Mouse (Mus musculus) spleen, adult 18-20 months (tissue): ENCODE data around the gene Vrk3.

Experiments used
- DNase-seq, 2 experiments: peaks; one replicate each; pipeline ENCODE4 v3.0.0; 2022; ENCODE audit warnings: mixed read lengths in 2 of 2

Vrk3 gene

DNA sequence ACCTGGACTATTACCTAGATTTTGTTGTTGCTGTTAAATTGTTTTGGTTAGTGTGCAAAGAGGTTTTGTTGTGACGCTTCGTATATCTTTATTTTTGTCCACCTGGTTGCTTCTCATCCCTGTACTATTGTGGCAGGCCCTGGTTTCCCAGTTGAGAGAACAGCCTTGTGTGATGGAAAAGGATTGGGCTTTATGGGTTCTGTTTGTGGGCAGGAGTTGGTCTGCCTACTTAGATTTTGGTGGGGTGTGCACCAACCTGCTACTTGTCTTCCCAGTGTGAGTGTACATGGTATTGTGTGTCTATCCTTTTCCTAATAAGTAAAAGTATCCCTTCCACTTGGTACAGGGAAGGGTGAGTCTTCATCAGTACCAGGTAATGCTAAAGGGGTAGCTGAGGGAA lies 71.2 kb downstream of the Vrk3 start:
- DNase-seq, result no peak

DNA sequence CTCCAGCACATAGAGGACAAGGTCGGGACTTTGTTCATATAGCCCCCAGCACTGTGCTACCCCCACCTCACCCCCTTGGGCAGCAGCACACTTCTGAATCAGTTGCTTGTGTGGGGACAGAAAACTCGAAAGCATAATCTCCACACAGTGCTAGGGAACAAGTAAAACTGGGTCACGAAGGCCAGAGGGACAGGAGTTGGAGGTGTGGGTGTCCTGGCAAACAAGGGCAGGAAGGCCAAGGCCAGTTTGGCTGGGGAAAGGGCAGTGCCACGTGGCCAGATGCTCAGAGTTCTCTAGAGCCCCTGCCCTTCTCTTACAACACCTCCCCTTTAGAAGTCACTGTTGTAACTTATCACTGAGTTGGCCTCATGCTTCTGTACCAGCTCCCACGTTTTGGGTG lies 71.7 kb downstream of the Vrk3 start:
- DNase-seq, result no peak

DNA sequence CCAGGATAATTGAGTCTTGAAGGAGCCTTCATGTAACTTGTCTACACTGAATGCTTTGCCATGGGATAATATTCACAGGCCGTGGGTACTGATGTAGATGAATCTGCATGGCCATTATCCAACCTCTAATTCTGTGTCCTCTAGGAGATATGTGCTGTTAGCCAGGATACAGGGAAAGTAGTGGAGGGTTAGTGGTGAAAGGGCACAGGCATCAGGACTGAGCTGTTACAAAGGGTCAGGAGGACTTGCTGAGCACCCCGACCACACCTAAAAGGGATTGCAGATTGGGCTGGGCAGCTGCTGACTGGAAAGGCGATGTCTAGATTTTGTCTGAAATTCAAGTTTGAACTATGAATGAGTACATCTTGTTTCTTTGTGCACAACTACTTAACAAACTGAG lies 72.3 kb downstream of the Vrk3 start:
- DNase-seq, result no peak

DNA sequence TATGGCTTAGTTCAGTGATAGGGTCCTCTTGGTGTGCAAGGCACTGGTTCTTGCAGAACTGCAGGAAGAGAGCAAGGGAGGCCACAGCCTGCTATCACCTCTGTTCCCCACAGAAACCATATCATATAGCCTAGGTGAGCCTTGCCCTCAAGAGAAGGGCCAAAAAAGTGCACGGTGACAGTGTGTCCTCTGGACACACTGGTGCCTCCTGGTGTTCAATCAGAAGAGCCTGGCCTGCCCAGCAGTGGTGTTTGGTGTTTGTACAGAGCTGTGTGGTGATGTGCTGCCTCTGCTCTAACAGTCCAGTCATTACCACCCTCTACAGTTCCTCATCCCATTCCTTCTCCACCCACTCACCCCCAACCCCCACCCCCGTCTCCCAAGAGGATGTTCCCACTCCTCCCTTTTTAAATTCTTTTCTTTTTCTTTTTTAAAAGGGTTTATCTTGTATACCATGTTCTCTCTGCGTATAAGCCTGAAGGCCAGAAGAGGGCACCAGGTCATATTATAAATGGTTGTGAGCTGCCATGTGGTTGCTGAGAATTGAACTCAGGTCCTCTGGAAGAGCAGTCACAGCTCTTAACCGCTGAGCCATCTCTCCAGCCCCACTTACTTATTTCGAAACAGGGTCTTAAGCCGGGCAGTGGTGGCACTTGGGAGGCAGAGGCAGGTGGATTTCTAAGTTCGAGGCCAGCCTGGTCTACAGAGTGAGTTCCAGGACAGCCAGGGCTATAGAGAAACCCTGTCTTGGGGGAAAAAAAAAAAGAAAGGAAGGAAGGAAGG lies 73.6 kb downstream of the Vrk3 start:
- no peak for DNase-seq

- DNase-seq, result peak in 1 of 2 experiments; percentile 3
These were observed 75.2 kb downstream of the Vrk3 start for GRCm38 (mm10) chr7:44823409-44823808.

DNA sequence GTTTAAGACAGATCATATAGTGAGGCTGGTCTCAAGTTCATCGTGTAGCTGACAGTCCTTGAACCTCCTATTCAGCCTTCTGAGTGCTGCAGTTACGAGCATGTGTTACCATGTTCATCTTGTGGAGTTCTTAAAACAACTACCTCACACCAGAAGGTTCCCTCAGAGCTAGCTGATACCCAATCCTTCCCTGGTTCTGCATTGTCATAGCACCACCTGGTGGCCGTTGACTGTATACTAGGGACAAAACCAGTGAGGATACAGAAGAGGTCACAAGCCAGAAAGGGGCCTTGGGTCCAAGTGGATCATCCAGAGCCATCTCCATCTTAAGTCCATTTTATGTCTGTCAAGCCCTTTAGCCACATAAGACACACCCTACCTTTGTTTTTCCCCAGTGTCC lies 76.7 kb downstream of the Vrk3 start:
- peak; percentile 63 to 83 for DNase-seq

- no peak for DNase-seq
These were observed 78.6 kb downstream of the Vrk3 start for GRCm38 (mm10) chr7:44826771-44827170.
